Mouse (Mus musculus): ENCODE data around the gene Rxfp4.

Rxfp4 gene

GRCm38 (mm10) chr3:88652846-88653515 is at the start of gene Rxfp4:
Gene Rxfp4, minus strand, starts transcription at chr3:88653142.
- peak; percentile 78 for DNase-seq (ENCODE audit: low spot score)

GRCm38 (mm10) chr3:88701222-88701621 is 48.3 kb upstream of the Rxfp4 start:
- DNase-seq (ENCODE audit: low spot score), result no peak

GRCm38 (mm10) chr3:88700247-88700646 is 47.3 kb upstream of the Rxfp4 start:
- DNase-seq (ENCODE audit: low spot score), result no peak

GRCm38 (mm10) chr3:88698834-88699233 is 45.9 kb upstream of the Rxfp4 start:
- DNase-seq (ENCODE audit: low spot score), result no peak

GRCm38 (mm10) chr3:88698051-88698450 is 45.1 kb upstream of the Rxfp4 start:
- no peak for DNase-seq (ENCODE audit: low spot score)

GRCm38 (mm10) chr3:88695545-88695944 is 42.6 kb upstream of the Rxfp4 start:
- no peak for DNase-seq (ENCODE audit: low spot score)

- DNase-seq (ENCODE audit: low spot score), result no peak
Measured at GRCm38 (mm10) chr3:88689079-88689478, 36.1 kb upstream of the Rxfp4 start.

- DNase-seq (ENCODE audit: low spot score), result no peak
Measured at GRCm38 (mm10) chr3:88686734-88687611, 34.0 kb upstream of the Rxfp4 start.

- DNase-seq (ENCODE audit: low spot score), result peak; percentile 29
Measured at GRCm38 (mm10) chr3:88685958-88686451, 33.1 kb upstream of the Rxfp4 start.

GRCm38 (mm10) chr3:88684980-88685941 is 32.3 kb upstream of the Rxfp4 start, which contains the start of gene Khdc4:
Gene Khdc4, plus strand, starts transcription at chr3:88685803.
- peak; percentile 99 for DNase-seq (ENCODE audit: low spot score)

GRCm38 (mm10) chr3:88684236-88684979 is 31.5 kb upstream of the Rxfp4 start:
- no peak for DNase-seq (ENCODE audit: low spot score)

- no peak for DNase-seq (ENCODE audit: low spot score)
Measured at GRCm38 (mm10) chr3:88683814-88684213, 30.9 kb upstream of the Rxfp4 start.

- DNase-seq (ENCODE audit: low spot score), result peak; percentile 86
Measured at GRCm38 (mm10) chr3:88677399-88677798, 24.5 kb upstream of the Rxfp4 start.

GRCm38 (mm10) chr3:88664095-88664494 is 11.2 kb upstream of the Rxfp4 start:
- DNase-seq (ENCODE audit: low spot score), result no peak

- DNase-seq (ENCODE audit: low spot score), result no peak
Measured at GRCm38 (mm10) chr3:88659798-88660197, 6.9 kb upstream of the Rxfp4 start.

- DNase-seq (ENCODE audit: low spot score), result no peak
Measured at GRCm38 (mm10) chr3:88658441-88659127, 5.6 kb upstream of the Rxfp4 start.

- DNase-seq (ENCODE audit: low spot score), result no peak
Measured at GRCm38 (mm10) chr3:88655619-88656018, 2.7 kb upstream of the Rxfp4 start.

- DNase-seq (ENCODE audit: low spot score), result peak; percentile 63
Measured at GRCm38 (mm10) chr3:88654621-88655020, 1.7 kb upstream of the Rxfp4 start.

GRCm38 (mm10) chr3:88653516-88654370 is 801 bp upstream of the Rxfp4 start:
- DNase-seq (ENCODE audit: low spot score), result no peak
